Mouse (Mus musculus) E14TG2a.4 (cell line): ENCODE measurements at regions not wholly inside any gene's neighbourhood (a gene's known extent, or its start where the extent isn't known, plus 50 kb on each side); places are given as distances from the start of the nearest gene placed in this dataset.

Source experiments
- CTCF ChIP-seq: conservative IDR thresholded peaks from 2 replicates; pipeline ENCODE4 v1.5.1; 2014; ENCODE audit warnings: low read length
- NANOG ChIP-seq: IDR thresholded peaks from 2 replicates; pipeline ENCODE4 v1.6.1; 2014; ENCODE audit warnings: borderline replicate concordance, low read length, mixed read lengths

- TF ChIP-seq CTCF (no peak), NANOG (no peak)
Measured at GRCm38 (mm10) chr7:82119866-82120265, 53.8 kb upstream of the Sh3gl3 start.
